Mouse (Mus musculus): ENCODE data around the gene Lemd1. TPM values are rescaled to one million over a fixed set of nuclear protein-coding genes. Genes with fewer than 3 reads are reported as not detected.

Lemd1 gene
- polyA plus RNA-seq, 1 experiment, result not detected

- TF ChIP-seq CTCF (IDR thresholded peaks at IDR 0.05; ENCODE audit: insufficient read depth, low read length) (no peak), POLR2A (IDR thresholded peaks at IDR 0.05; ENCODE audit: borderline replicate concordance, extremely low read depth, low read depth, low read length) (no peak)
- Histone ChIP-seq H3K4me3 (replicated peaks; ENCODE audit: extremely low read depth, low read depth, low read length) (no peak overlapping the region), H3K4me1 (ENCODE audit: control insufficient read depth, insufficient read depth, low read length) (peaks cover 11% of the 10 kb centered on the region; the same call in 1 of the 2 replicates)
- DNase-seq, result peak; percentile 66
- WGBS, result 68% methylated on average over 15 of the region's 15 CpGs
These were observed 40.2 kb upstream of the Lemd1 start for GRCm38 (mm10) chr1:132150817-132151601.

GRCm38 (mm10) chr1:132151908-132152307 is 39.3 kb upstream of the Lemd1 start:
- DNase-seq, result no peak
- WGBS, result 66% methylated on average over 2 of the region's 2 CpGs
- peaks cover 11% of the 10 kb centered on the region; the same call in 1 of the 2 replicates for H3K4me1 ChIP-seq (ENCODE audit: control insufficient read depth, insufficient read depth, low read length)

GRCm38 (mm10) chr1:132153086-132153690 is 38.0 kb upstream of the Lemd1 start:
- H3K4me1 ChIP-seq (ENCODE audit: control insufficient read depth, insufficient read depth, low read length), result peaks cover 11% of the 10 kb centered on the region; the same call in 1 of the 2 replicates
- no peak for TF ChIP-seq POLR2A (IDR thresholded peaks at IDR 0.05; ENCODE audit: borderline replicate concordance, extremely low read depth, low read depth, low read length)
- DNase-seq, result no peak
- H3K4me3 ChIP-seq (replicated peaks; ENCODE audit: extremely low read depth, low read depth, low read length), result no peak overlapping the region
- WGBS, result 77% methylated on average over 15 of the region's 15 CpGs

More at GRCm38 (mm10) chr1:132151908-132152307, 39.3 kb upstream of the Lemd1 start:
- TF ChIP-seq CTCF (IDR thresholded peaks at IDR 0.05; ENCODE audit: insufficient read depth, low read length) (no peak), POLR2A (IDR thresholded peaks at IDR 0.05; ENCODE audit: borderline replicate concordance, extremely low read depth, low read depth, low read length) (no peak)
- no peak overlapping the region for H3K4me3 ChIP-seq (replicated peaks; ENCODE audit: extremely low read depth, low read depth, low read length)

- no peak for DNase-seq
- no peak overlapping the region for H3K4me3 ChIP-seq (replicated peaks; ENCODE audit: extremely low read depth, low read depth, low read length)
- H3K4me1 ChIP-seq (ENCODE audit: control insufficient read depth, insufficient read depth, low read length), result peaks cover 11% of the 10 kb centered on the region; the same call in 1 of the 2 replicates
- whole genome bisulfite sequencing, result 59% methylated on average over 8 of the region's 8 CpGs
- TF ChIP-seq POLR2A (IDR thresholded peaks at IDR 0.05; ENCODE audit: borderline replicate concordance, extremely low read depth, low read depth, low read length), result no peak
- no peak for TF ChIP-seq CTCF (IDR thresholded peaks at IDR 0.05; ENCODE audit: insufficient read depth, low read length)
These were observed 37.5 kb upstream of the Lemd1 start for GRCm38 (mm10) chr1:132153691-132154090.

- Histone ChIP-seq H3K4me1 (ENCODE audit: control insufficient read depth, insufficient read depth, low read length) (peaks cover 8% of the 10 kb centered on the region; the same call in 1 of the 2 replicates), H3K4me3 (replicated peaks; ENCODE audit: extremely low read depth, low read depth, low read length) (no peak overlapping the region)
- peak; percentile 72 for DNase-seq
- WGBS, result 14% methylated on average over 6 of the region's 6 CpGs
- TF ChIP-seq CTCF (IDR thresholded peaks at IDR 0.05; ENCODE audit: insufficient read depth, low read length) (peak; percentile 87), POLR2A (IDR thresholded peaks at IDR 0.05; ENCODE audit: borderline replicate concordance, extremely low read depth, low read depth, low read length) (no peak)
These were observed 35.5 kb upstream of the Lemd1 start for GRCm38 (mm10) chr1:132155737-132156136.

- H3K4me3 ChIP-seq (replicated peaks; ENCODE audit: extremely low read depth, low read depth, low read length), result no peak overlapping the region
- H3K4me1 ChIP-seq (ENCODE audit: control insufficient read depth, insufficient read depth, low read length), result no peaks in the 10 kb centered on the region
- WGBS, result 17% methylated on average over 14 of the region's 14 CpGs
- DNase-seq, result peak; percentile 88
- TF ChIP-seq POLR2A (IDR thresholded peaks at IDR 0.05; ENCODE audit: borderline replicate concordance, extremely low read depth, low read depth, low read length) (no peak), CTCF (IDR thresholded peaks at IDR 0.05; ENCODE audit: insufficient read depth, low read length) (peak; percentile 96)
These were observed 34.0 kb upstream of the Lemd1 start for GRCm38 (mm10) chr1:132157016-132157781.

GRCm38 (mm10) chr1:132157808-132158207 is 33.4 kb upstream of the Lemd1 start:
- 42% methylated on average over 7 of the region's 7 CpGs for WGBS
- Histone ChIP-seq H3K4me1 (ENCODE audit: control insufficient read depth, insufficient read depth, low read length) (no peaks in the 10 kb centered on the region), H3K4me3 (replicated peaks; ENCODE audit: extremely low read depth, low read depth, low read length) (no peak overlapping the region)
- no peak for DNase-seq
- no peak for TF ChIP-seq POLR2A (IDR thresholded peaks at IDR 0.05; ENCODE audit: borderline replicate concordance, extremely low read depth, low read depth, low read length)
- no peak for TF ChIP-seq CTCF (IDR thresholded peaks at IDR 0.05; ENCODE audit: insufficient read depth, low read length)

- no peak overlapping the region for H3K4me3 ChIP-seq (replicated peaks; ENCODE audit: extremely low read depth, low read depth, low read length)
- no peaks in the 10 kb centered on the region for H3K4me1 ChIP-seq (ENCODE audit: control insufficient read depth, insufficient read depth, low read length)
- WGBS, result 46% methylated on average over 2 of the region's 2 CpGs
- DNase-seq, result no peak
- TF ChIP-seq POLR2A (IDR thresholded peaks at IDR 0.05; ENCODE audit: borderline replicate concordance, extremely low read depth, low read depth, low read length) (no peak), CTCF (IDR thresholded peaks at IDR 0.05; ENCODE audit: insufficient read depth, low read length) (no peak)
These were observed 32.5 kb upstream of the Lemd1 start for GRCm38 (mm10) chr1:132158741-132159140.

GRCm38 (mm10) chr1:132159681-132160080 is 31.6 kb upstream of the Lemd1 start:
- 65% methylated on average over 4 of the region's 4 CpGs for WGBS
- DNase-seq, result no peak

More at GRCm38 (mm10) chr1:132159681-132160080, 31.6 kb upstream of the Lemd1 start:
- no peak overlapping the region for H3K4me3 ChIP-seq (replicated peaks; ENCODE audit: extremely low read depth, low read depth, low read length)
- TF ChIP-seq POLR2A (IDR thresholded peaks at IDR 0.05; ENCODE audit: borderline replicate concordance, extremely low read depth, low read depth, low read length) (no peak), CTCF (IDR thresholded peaks at IDR 0.05; ENCODE audit: insufficient read depth, low read length) (no peak)
- no peaks in the 10 kb centered on the region for H3K4me1 ChIP-seq (ENCODE audit: control insufficient read depth, insufficient read depth, low read length)

Measured in lung, adult 2 months (tissue).